Mouse (Mus musculus): ENCODE results near the gene Kcnc4. TPM values are rescaled to one million over a fixed set of nuclear protein-coding genes. Genes with fewer than 3 reads are reported as not detected.

Kcnc4 gene
- total RNA-seq (2021), result 10 to 100 TPM; 68.4 to 73.4 TPM
- long read RNA-seq, experiment 1, transcript Kcnc4-201 (4 exons, 3,667 nt), result major isoform, 70 of 136 reads
- long read RNA-seq, experiment 1, partial matches to known transcripts, result 4 of 136 reads
- long read RNA-seq, experiment 1, other reads (novel, unspliced or antisense), result 62 of 136 reads
- long read RNA-seq, experiment 2, transcript Kcnc4-201 (4 exons, 3,667 nt), result major isoform, 52 of 95 reads
- long read RNA-seq, experiment 2, partial matches to known transcripts, result 6 of 95 reads
- long read RNA-seq, experiment 2, other reads (novel, unspliced or antisense), result 37 of 95 reads

DNA sequence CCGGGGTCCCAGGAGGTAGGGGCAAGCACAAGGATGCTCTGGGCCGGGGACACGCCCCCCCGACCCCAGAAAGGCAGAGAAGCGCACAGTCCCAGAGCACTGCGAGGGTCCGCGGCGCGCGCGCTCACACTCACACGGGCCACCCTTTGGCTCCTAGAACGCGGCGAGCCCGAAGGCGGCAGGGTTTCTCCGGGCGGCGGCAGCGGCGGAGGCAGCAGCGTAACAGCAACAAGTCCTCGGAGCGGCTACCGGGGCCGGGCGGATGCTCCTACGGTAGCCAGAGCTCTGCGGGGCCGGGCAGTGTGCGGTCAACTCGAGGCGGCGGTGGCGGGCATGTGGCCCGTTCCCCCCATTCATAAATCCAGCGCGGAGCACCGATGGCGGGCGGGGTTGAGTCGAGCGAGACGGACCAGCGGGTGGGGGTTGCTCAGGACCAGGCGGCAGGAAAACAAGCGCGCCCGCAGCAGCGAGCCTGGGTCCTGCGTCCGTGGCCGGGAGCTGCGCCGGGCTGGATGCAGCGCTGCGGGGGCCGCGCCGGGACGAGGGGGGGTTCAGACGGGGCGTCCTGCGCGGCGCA is at the start of gene Kcnc4:
Gene Kcnc4, minus strand, starts transcription at position 357 of the 577 bp plus-strand sequence.
- TF ChIP-seq CTCF (IDR thresholded peaks at IDR 0.05), result no peak
- DNase-seq (ENCODE audit: extremely low spot score in 1 of 2, low spot score in 2 of 2), result peak in 1 of 2 experiments; percentile 52
- intact Hi-C loops (cut with DNase I), result no loop called here
- peak within 1 kb of the TSS; percentile 89 for H3K27ac ChIP-seq
- peak within 1 kb of the TSS; percentile 70 for H3K4me3 ChIP-seq

- peak; percentile 5 for TF ChIP-seq CTCF (IDR thresholded peaks at IDR 0.05)
- peak in 1 of 2 experiments; percentile 60 for DNase-seq (ENCODE audit: extremely low spot score in 1 of 2, low spot score in 2 of 2)
- Histone ChIP-seq H3K27ac (peak overlapping the region; percentile 28; the same call in 1 of the 2 replicates), H3K4me3 (no peak overlapping the region)
- intact Hi-C loops (cut with DNase I), result no loop called here
Observed at GRCm38 (mm10) chr3:107508696-107509095, 49.3 kb upstream of the Kcnc4 start.

GRCm38 (mm10) chr3:107507966-107508365 is 48.6 kb upstream of the Kcnc4 start:
- DNase-seq (ENCODE audit: extremely low spot score in 1 of 2, low spot score in 2 of 2), result no peak
- intact Hi-C loops (cut with DNase I), result no loop called here
- no peak overlapping the region for H3K4me3 ChIP-seq
- H3K27ac ChIP-seq, result no peak overlapping the region; the same call in 1 of the 2 replicates
- TF ChIP-seq CTCF (IDR thresholded peaks at IDR 0.05), result no peak

DNA sequence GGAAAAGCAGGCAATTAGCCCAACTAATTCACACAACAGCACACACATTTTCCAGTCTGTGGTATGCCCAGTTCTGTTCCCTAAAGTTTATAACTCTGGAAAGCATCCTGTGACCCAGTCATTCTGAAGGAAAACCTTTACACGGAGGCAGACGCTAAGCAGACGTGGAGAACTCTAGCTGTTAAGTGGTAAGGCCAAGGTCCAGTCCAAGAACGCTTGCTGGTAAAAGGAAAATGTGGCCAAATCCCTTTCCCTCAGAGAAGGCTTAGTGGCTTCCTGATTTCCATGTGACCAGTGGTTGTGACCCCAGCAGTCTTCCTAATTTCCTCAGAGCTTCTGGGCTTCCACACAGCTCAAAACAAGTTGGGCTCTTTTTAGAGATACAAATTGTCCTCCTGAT is 47.2 kb upstream of the Kcnc4 start:
- no peak for DNase-seq (ENCODE audit: extremely low spot score in 1 of 2, low spot score in 2 of 2)
- H3K4me3 ChIP-seq, result no peak overlapping the region
- no peak for TF ChIP-seq CTCF (IDR thresholded peaks at IDR 0.05)
- intact Hi-C loops (cut with DNase I), result no loop called here
- peak overlapping the region; percentile 77 for H3K27ac ChIP-seq

- Histone ChIP-seq H3K4me3 (no peak overlapping the region), H3K27ac (peak overlapping the region; percentile 77)
- intact Hi-C loops (cut with DNase I), result no loop called here
- no peak for DNase-seq (ENCODE audit: extremely low spot score in 1 of 2, low spot score in 2 of 2)
- TF ChIP-seq CTCF (IDR thresholded peaks at IDR 0.05), result no peak
Observed at GRCm38 (mm10) chr3:107505464-107506367, 46.4 kb upstream of the Kcnc4 start.

DNA sequence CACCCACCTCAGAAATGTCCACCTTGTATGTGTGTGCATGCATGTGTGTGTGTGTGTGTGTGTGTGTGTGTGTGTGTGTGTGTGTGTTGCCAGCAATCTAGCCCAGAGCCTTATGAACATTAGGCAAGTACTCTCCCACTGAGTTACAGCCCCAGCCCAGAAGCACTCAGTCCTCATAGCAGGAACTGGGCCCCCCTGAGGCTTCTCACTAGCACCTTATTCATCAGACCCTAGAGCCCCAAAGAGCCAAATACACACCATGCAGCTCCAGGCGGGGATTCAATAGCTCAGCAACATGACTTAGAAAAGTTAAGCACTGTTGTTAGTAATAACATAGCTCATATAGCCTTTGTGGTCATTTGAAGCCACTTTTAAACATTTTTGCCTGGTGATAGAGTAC is 45.2 kb upstream of the Kcnc4 start:
- no peak for TF ChIP-seq CTCF (IDR thresholded peaks at IDR 0.05)
- Histone ChIP-seq H3K27ac (no peak overlapping the region), H3K4me3 (no peak overlapping the region)
- intact Hi-C loops (cut with DNase I), result no loop called here
- DNase-seq (ENCODE audit: extremely low spot score in 1 of 2, low spot score in 2 of 2), result no peak

- H3K27ac ChIP-seq, result no peak overlapping the region
- no peak for DNase-seq (ENCODE audit: extremely low spot score in 1 of 2, low spot score in 2 of 2)
- no peak for TF ChIP-seq CTCF (IDR thresholded peaks at IDR 0.05)
- no peak overlapping the region for H3K4me3 ChIP-seq
- intact Hi-C loops (cut with DNase I), result no loop called here
Observed at GRCm38 (mm10) chr3:107503716-107504115, 44.4 kb upstream of the Kcnc4 start.

GRCm38 (mm10) chr3:107501702-107502151 is 42.4 kb upstream of the Kcnc4 start:
- Histone ChIP-seq H3K27ac (peak overlapping the region; percentile 72), H3K4me3 (no peak overlapping the region)
- DNase-seq (ENCODE audit: extremely low spot score in 1 of 2, low spot score in 2 of 2), result peak in 1 of 2 experiments; percentile 35
- intact Hi-C loops (cut with DNase I), result loop anchor here (2.0 kb wide), 1 partner anchor 35 kb away; no protein-coding TSS in a partner anchor
- no peak for TF ChIP-seq CTCF (IDR thresholded peaks at IDR 0.05)

GRCm38 (mm10) chr3:107500301-107500700 is 40.9 kb upstream of the Kcnc4 start:
- Histone ChIP-seq H3K4me3 (no peak overlapping the region), H3K27ac (0 out of 2 replicates have a peak overlapping the region, but pooled peaks have one; percentile 4)
- TF ChIP-seq CTCF (IDR thresholded peaks at IDR 0.05), result no peak
- intact Hi-C loops (cut with DNase I), result loop anchor here (2.0 kb wide), 1 partner anchor 36 kb away; no protein-coding TSS in a partner anchor
- DNase-seq (ENCODE audit: extremely low spot score in 1 of 2, low spot score in 2 of 2), result no peak

- Histone ChIP-seq H3K4me3 (no peak overlapping the region), H3K27ac (no peak overlapping the region)
- no peak for TF ChIP-seq CTCF (IDR thresholded peaks at IDR 0.05)
- intact Hi-C loops (cut with DNase I), result no loop called here
- no peak for DNase-seq (ENCODE audit: extremely low spot score in 1 of 2, low spot score in 2 of 2)
Observed at GRCm38 (mm10) chr3:107496086-107496850, 36.9 kb upstream of the Kcnc4 start.

- no peak overlapping the region for H3K27ac ChIP-seq
- no peak for TF ChIP-seq CTCF (IDR thresholded peaks at IDR 0.05)
Observed at GRCm38 (mm10) chr3:107495524-107495923, 36.2 kb upstream of the Kcnc4 start.

More at GRCm38 (mm10) chr3:107495524-107495923, 36.2 kb upstream of the Kcnc4 start:
- intact Hi-C loops (cut with DNase I), result no loop called here
- H3K4me3 ChIP-seq, result no peak overlapping the region
- DNase-seq (ENCODE audit: extremely low spot score in 1 of 2, low spot score in 2 of 2), result no peak
